Mouse (Mus musculus): ENCODE results near the gene Hdac4. TPM values are rescaled to one million over a fixed set of nuclear protein-coding genes. Genes with fewer than 3 reads are reported as not detected.

Hdac4 gene
- polyA plus RNA-seq, 1 experiment from 2014 or later, result 15.4 TPM

DNA sequence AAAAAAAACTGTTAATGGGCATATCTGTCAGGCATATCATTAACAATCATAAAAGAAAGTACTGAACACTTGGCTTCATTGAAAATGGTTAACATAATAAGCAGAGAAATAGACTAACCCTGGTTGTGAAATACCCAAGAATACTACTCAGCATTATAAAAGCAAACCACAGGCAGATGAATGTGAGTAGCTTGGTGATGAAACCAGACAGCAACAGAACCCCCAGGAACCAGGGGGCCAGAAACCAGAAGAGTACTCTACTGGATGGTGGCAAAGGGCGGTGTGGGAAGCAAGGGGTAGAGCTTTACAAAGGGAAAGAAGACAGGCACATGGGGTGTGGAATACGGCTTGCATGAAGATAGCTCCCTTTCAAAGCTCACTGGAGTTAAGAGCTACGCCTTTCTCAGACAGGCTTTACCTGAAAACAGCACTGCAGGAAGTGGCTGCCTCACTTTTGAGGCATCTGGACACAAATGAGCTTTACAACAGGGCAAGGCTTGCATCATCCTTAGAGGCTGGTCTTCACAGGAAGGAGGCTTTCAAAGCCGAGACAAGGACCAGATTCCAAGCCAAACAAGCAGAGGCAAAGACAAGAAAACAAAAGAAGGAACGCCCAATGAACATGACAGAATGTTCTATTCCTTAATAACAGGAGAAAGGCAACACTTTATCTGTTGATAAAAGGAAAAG is 12.3 kb downstream of the Hdac4 start:
- no peaks in the 10 kb centered on the region for H3K27me3 ChIP-seq (ENCODE audit: control insufficient read depth, insufficient read depth, low read length)
- H3K4me3 ChIP-seq (ENCODE audit: control insufficient read depth in 1 of 2, insufficient read depth in 1 of 2, low read depth in 1 of 2, low read length in 2 of 2), result no peak overlapping the region
- H3K4me2 ChIP-seq (ENCODE audit: low read length), result no peak overlapping the region
- H3K27ac ChIP-seq (replicated peaks in 1 of 2; ENCODE audit: control insufficient read depth in 1 of 2, insufficient read depth in 1 of 2, low read depth in 2 of 2, low read length in 2 of 2), result no peak overlapping the region
- H3K36me3 ChIP-seq (ENCODE audit: control insufficient read depth, insufficient read depth, low read length), result no peaks in the 10 kb centered on the region
- ATAC-seq (ENCODE audit: insufficient number of reproducible peaks, insufficient read depth, low FRiP score, low read depth), result no peak
- H3K9me3 ChIP-seq (ENCODE audit: control insufficient read depth, low read length), result no peaks in the 10 kb centered on the region
- peaks cover 2 to 13% of the 10 kb centered on the region in 2 experiments for H3K4me1 ChIP-seq (ENCODE audit: control insufficient read depth in 2 of 2, insufficient read depth in 2 of 2, low read length in 2 of 2)
- H3K9ac ChIP-seq (ENCODE audit: low read length), result no peak overlapping the region
- 70% methylated on average over 5 of the region's 5 CpGs for WGBS

DNA sequence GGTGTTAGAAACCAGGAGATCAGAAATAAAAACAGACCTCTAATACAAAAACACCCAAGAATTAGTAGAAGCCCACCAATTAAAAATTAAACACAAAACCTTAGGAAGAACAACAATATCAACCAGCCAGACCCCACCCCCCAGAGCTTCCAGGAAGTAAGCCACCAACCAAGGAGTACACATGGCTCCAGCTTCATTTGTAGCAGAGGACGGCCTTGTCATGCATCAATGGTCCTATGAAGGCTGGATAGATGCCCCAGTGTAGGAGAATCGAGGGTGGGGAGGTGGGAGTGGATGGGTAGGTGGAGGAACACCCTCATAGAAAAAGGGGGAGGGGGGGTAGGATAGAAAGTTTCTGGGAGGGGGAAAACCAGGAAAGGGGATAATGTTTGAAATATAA is 13.5 kb downstream of the Hdac4 start:
- Histone ChIP-seq H3K4me3 (ENCODE audit: control insufficient read depth in 1 of 2, insufficient read depth in 1 of 2, low read depth in 1 of 2, low read length in 2 of 2) (no peak overlapping the region), H3K27ac (replicated peaks in 1 of 2; ENCODE audit: control insufficient read depth in 1 of 2, insufficient read depth in 1 of 2, low read depth in 2 of 2, low read length in 2 of 2) (no peak overlapping the region), H3K4me1 (ENCODE audit: control insufficient read depth in 2 of 2, insufficient read depth in 2 of 2, low read length in 2 of 2) (peaks cover 14 to 26% of the 10 kb centered on the region in 2 experiments), H3K36me3 (ENCODE audit: control insufficient read depth, insufficient read depth, low read length) (no peaks in the 10 kb centered on the region), H3K4me2 (ENCODE audit: low read length) (no peak overlapping the region), H3K9me3 (ENCODE audit: control insufficient read depth, low read length) (no peaks in the 10 kb centered on the region), H3K27me3 (ENCODE audit: control insufficient read depth, insufficient read depth, low read length) (no peaks in the 10 kb centered on the region), H3K9ac (ENCODE audit: low read length) (no peak overlapping the region)
- WGBS, result 80% methylated on average over 2 of the region's 2 CpGs
- ATAC-seq (ENCODE audit: insufficient number of reproducible peaks, insufficient read depth, low FRiP score, low read depth), result no peak

DNA sequence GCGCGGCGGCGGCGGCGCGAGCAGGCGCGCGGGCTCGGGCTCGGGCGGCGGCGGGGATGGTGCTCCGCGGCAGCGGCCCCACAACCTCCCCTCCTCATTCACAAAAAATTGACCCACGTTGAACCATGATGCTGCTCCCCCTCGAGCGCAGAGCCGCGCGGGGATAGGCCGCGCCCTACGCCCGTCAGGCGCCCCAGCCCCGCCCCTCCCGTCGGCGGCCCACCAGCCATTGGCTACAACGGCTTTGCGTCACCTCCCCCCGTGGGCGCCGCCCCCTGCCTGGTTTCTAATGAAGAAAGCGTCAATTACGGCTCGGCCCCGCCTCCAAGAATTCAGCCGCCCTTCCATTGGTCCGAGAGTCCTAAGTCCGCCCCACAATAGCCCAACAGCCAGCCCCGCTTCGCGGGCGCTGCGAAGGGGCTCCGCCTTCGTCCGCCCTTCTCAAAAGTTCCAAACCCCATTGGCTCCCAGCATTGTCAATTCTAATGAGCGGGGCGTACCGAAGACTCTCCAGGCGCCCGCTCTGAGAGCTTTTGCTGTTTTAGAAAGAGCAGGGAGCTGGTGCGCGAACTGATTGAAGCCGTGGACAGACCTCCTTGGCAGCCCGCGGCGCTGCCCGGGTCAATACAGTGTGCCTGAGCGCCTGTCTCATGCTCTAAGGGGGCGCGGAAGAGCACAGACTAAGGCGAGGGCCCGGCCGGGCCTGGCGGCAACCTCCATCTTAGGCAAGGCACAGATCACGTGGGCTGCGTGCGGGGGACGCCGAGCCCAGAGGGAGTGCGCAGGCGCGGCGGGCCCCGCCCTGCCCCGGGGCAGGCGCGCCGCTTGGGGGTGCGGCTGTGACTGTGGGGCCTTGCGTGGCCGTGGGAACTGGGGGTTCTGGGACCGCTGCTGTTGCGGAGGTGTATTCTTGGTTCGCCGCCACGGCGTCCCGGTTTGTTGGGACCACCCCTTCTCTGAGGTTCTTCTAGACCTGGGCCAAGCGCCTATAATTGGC is 15.1 kb downstream of the Hdac4 start:
- Histone ChIP-seq H3K4me3 (ENCODE audit: control insufficient read depth in 1 of 2, insufficient read depth in 1 of 2, low read depth in 1 of 2, low read length in 2 of 2) (peak overlapping the region; percentile 88), H3K4me2 (ENCODE audit: low read length) (peak overlapping the region; percentile 82), H3K9ac (ENCODE audit: low read length) (peak overlapping the region; percentile 96), H3K9me3 (ENCODE audit: control insufficient read depth, low read length) (no peaks in the 10 kb centered on the region), H3K27me3 (ENCODE audit: control insufficient read depth, insufficient read depth, low read length) (no peaks in the 10 kb centered on the region), H3K4me1 (ENCODE audit: control insufficient read depth in 2 of 2, insufficient read depth in 2 of 2, low read length in 2 of 2) (peaks cover 14 to 29% of the 10 kb centered on the region in 2 experiments), H3K36me3 (ENCODE audit: control insufficient read depth, insufficient read depth, low read length) (no peaks in the 10 kb centered on the region), H3K27ac (replicated peaks in 1 of 2; ENCODE audit: control insufficient read depth in 1 of 2, insufficient read depth in 1 of 2, low read depth in 2 of 2, low read length in 2 of 2) (peak overlapping the region; percentile 98)
- under 1% methylated on average over 94 of the region's 97 CpGs for WGBS
- peak; percentile 97 for ATAC-seq (ENCODE audit: insufficient number of reproducible peaks, insufficient read depth, low FRiP score, low read depth)

DNA sequence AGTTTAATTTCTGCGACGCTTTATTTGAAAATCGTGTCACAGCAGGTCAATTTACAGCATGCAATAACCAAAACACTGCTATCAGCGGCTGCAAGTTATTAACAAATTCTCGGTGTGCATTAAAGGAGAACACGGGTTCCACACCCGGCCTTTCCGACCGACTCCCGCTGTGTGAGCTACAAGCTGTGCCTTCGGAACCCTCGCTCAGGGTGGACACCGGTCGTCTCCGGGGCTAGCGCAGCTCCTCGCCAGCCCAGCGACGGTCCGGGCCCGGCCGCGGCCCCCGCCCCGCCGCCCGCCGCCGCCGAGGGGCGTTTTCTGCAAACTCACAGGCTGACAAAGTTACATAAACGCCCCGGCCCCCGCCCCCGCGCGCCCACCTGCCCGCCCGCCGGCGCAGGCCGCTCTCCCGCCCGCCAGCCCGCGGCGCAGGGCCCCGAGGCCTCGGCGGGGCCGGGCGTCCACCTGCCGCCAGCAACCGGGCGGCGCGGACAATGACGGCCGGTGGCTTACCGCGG is 16.0 kb downstream of the Hdac4 start:
- no peaks in the 10 kb centered on the region for H3K36me3 ChIP-seq (ENCODE audit: control insufficient read depth, insufficient read depth, low read length)
- WGBS, result under 1% methylated on average over 58 of the region's 61 CpGs
- peak; percentile 0; the same call in 1 of the 2 replicates for ATAC-seq (ENCODE audit: insufficient number of reproducible peaks, insufficient read depth, low FRiP score, low read depth)

GRCm38 (mm10) chr1:92179070-92179469 is 16.4 kb downstream of the Hdac4 start:
- peak overlapping the region; percentile 88 for H3K4me3 ChIP-seq (ENCODE audit: control insufficient read depth in 1 of 2, insufficient read depth in 1 of 2, low read depth in 1 of 2, low read length in 2 of 2)
- H3K9me3 ChIP-seq (ENCODE audit: control insufficient read depth, low read length), result no peaks in the 10 kb centered on the region
- no peaks in the 10 kb centered on the region for H3K36me3 ChIP-seq (ENCODE audit: control insufficient read depth, insufficient read depth, low read length)
- H3K4me1 ChIP-seq (ENCODE audit: control insufficient read depth in 2 of 2, insufficient read depth in 2 of 2, low read length in 2 of 2), result peaks cover 14 to 32% of the 10 kb centered on the region in 2 experiments
- H3K27ac ChIP-seq (replicated peaks in 1 of 2; ENCODE audit: control insufficient read depth in 1 of 2, insufficient read depth in 1 of 2, low read depth in 2 of 2, low read length in 2 of 2), result peak overlapping the region; percentile 36 to 95; a peak in 3 of 4 replicates
- H3K4me2 ChIP-seq (ENCODE audit: low read length), result peak overlapping the region; percentile 82
- H3K27me3 ChIP-seq (ENCODE audit: control insufficient read depth, insufficient read depth, low read length), result no peaks in the 10 kb centered on the region
- no peak for ATAC-seq (ENCODE audit: insufficient number of reproducible peaks, insufficient read depth, low FRiP score, low read depth)
- H3K9ac ChIP-seq (ENCODE audit: low read length), result peak overlapping the region; percentile 96
- WGBS, result 12% methylated on average over 11 of the region's 11 CpGs

More for the DNA sequence above, 16.0 kb downstream of the Hdac4 start:
- H3K9me3 ChIP-seq (ENCODE audit: control insufficient read depth, low read length), result no peaks in the 10 kb centered on the region
- no peaks in the 10 kb centered on the region for H3K27me3 ChIP-seq (ENCODE audit: control insufficient read depth, insufficient read depth, low read length)
- H3K4me1 ChIP-seq (ENCODE audit: control insufficient read depth in 2 of 2, insufficient read depth in 2 of 2, low read length in 2 of 2), result peaks cover 14 to 32% of the 10 kb centered on the region in 2 experiments
- H3K9ac ChIP-seq (ENCODE audit: low read length), result peak overlapping the region; percentile 96
- H3K27ac ChIP-seq (replicated peaks in 1 of 2; ENCODE audit: control insufficient read depth in 1 of 2, insufficient read depth in 1 of 2, low read depth in 2 of 2, low read length in 2 of 2), result peak overlapping the region; percentile 79 to 95
- peak overlapping the region; percentile 82 for H3K4me2 ChIP-seq (ENCODE audit: low read length)
- H3K4me3 ChIP-seq (ENCODE audit: control insufficient read depth in 1 of 2, insufficient read depth in 1 of 2, low read depth in 1 of 2, low read length in 2 of 2), result peak overlapping the region; percentile 88

DNA sequence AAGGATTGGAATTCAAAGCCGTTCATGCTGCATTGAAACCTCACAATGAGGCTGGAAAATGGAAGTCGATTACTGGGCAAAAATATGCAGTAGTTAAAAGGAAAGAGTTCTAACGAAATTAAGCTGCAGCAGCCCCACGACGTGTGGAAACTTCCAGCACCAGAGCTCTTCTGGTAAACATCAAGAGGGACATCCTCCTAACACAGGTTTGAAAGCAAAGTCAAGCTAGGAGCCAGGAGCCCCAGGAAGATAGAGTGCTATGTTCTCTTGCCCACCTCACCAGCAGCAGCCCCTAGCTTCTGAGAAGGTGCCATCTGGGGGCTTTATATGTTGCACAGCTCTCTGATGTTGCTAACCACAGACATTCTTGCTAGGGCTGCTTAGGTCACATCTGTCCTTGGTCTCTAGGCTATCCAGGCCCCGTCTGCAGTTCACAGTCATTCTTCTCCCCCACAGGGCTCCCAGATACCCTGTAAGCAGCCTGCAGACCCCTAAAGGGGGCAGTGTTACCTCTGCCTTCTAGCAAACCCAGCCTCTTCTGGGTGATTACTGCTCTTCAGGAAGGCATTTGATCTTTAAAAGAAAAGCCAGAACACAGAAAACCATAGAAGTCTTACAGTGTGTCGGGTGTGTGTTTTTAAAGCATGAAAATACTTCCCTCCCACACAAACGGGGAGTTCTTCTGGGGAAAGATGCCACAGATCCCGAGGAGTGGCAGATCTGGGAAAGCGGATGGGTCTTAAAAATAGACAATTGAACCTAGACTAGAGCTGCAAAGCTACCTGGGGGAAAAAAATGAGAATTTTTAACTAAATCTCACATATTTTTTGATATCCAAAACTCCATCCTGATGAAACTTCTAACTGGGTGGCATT is 17.2 kb downstream of the Hdac4 start:
- no peaks in the 10 kb centered on the region for H3K9me3 ChIP-seq (ENCODE audit: control insufficient read depth, low read length)
- peak overlapping the region in 1 of 2 experiments; percentile 88; a peak in 2 of 4 replicates for H3K4me3 ChIP-seq (ENCODE audit: control insufficient read depth in 1 of 2, insufficient read depth in 1 of 2, low read depth in 1 of 2, low read length in 2 of 2)
- H3K4me1 ChIP-seq (ENCODE audit: control insufficient read depth in 2 of 2, insufficient read depth in 2 of 2, low read length in 2 of 2), result peaks cover 14 to 38% of the 10 kb centered on the region in 2 experiments

More for the DNA sequence above, 17.2 kb downstream of the Hdac4 start:
- no peak overlapping the region for H3K27ac ChIP-seq (replicated peaks in 1 of 2; ENCODE audit: control insufficient read depth in 1 of 2, insufficient read depth in 1 of 2, low read depth in 2 of 2, low read length in 2 of 2)
- 45% methylated on average over 10 of the region's 10 CpGs for WGBS
- H3K27me3 ChIP-seq (ENCODE audit: control insufficient read depth, insufficient read depth, low read length), result no peaks in the 10 kb centered on the region
- no peak for ATAC-seq (ENCODE audit: insufficient number of reproducible peaks, insufficient read depth, low FRiP score, low read depth)
- no peaks in the 10 kb centered on the region for H3K36me3 ChIP-seq (ENCODE audit: control insufficient read depth, insufficient read depth, low read length)
- H3K4me2 ChIP-seq (ENCODE audit: low read length), result peak overlapping the region; percentile 82
- H3K9ac ChIP-seq (ENCODE audit: low read length), result peak overlapping the region; percentile 96
